Mouse (Mus musculus): ENCODE measurements at regions not wholly inside any gene's neighbourhood (a gene's known extent, or its start where the extent isn't known, plus 50 kb on each side); places are given as distances from the start of the nearest gene placed in this dataset.
"Not testable (repeated sequence)": the region's sequence is repeated elsewhere in the genome, so short reads cannot be mapped to it uniquely, and the experiment has no call there.

- no peak for DNase-seq (ENCODE audit: low read depth, low spot score)
Observed at GRCm38 (mm10) chr2:100918122-100918521, 706.4 kb upstream of the Rag2 start.

GRCm38 (mm10) chr2:100919537-100920212 lies 704.8 kb upstream of the Rag2 start:
- DNase-seq (ENCODE audit: low read depth, low spot score), result no peak

- not testable (repeated sequence) for DNase-seq (ENCODE audit: low read depth, low spot score)
Observed at GRCm38 (mm10) chr2:100948632-100949031, 675.9 kb upstream of the Rag2 start.

DNA sequence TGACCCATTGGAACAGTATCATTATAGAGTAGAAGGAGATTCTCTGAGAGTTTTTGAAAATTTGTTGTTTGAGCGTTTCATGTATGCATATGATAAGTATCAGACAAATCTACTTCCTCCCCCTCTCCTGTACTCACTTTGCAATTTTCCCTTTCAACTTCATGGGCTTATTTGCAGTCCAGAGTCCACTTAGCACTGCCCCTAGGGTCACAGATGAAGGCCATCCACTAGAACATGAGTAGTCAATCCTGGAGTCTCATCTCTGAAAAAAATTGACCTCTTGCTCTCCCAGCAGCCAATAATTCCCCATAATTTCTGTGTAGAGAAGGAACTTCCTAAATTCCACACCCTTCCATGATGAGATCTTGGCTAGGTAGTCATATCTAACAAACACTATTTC lies 665.1 kb upstream of the Rag2 start:
- no peak for DNase-seq (ENCODE audit: low read depth, low spot score)

DNA sequence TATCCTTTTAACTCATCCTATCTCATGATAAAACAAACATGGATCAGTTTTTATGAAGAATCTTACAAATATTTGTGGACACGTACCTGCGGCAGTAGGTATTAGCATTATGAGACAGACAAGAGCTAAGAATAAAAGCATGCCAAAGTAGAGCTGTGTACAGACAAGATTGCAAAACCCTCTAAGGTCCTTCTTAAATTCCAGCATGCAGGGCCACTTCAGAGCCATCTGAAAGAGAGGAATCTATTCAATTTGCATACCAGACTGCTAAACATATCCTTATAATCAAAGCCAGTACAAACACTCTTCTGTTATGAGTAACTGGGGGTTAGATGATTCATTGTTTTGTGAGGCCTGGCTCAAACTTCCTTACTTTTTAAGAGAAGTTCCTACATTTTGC lies 659.9 kb upstream of the Rag2 start:
- no peak for DNase-seq (ENCODE audit: low read depth, low spot score)

- no peak for DNase-seq (ENCODE audit: low read depth, low spot score)
Observed at GRCm38 (mm10) chr2:100977202-100977601, 647.3 kb upstream of the Rag2 start.

DNA sequence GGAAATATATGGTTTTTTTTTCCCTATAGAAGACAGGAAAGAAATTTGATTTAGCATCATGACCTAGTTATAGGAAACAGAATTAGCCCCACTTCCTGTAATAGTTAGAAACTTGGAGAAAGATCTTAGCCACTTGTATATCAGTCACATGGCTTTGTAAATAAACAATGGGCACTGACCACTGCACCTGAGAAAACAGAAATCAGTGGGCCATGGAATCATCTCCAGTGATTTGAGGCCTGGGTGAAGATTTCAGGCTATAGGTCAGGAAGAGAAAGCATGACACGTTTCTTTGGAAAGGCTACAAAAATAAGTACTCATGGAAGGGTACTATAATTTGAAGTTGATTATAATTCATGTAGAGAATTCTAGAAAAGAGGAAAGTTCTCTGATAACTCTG lies 642.2 kb upstream of the Rag2 start:
- no peak for DNase-seq (ENCODE audit: low read depth, low spot score)

DNA sequence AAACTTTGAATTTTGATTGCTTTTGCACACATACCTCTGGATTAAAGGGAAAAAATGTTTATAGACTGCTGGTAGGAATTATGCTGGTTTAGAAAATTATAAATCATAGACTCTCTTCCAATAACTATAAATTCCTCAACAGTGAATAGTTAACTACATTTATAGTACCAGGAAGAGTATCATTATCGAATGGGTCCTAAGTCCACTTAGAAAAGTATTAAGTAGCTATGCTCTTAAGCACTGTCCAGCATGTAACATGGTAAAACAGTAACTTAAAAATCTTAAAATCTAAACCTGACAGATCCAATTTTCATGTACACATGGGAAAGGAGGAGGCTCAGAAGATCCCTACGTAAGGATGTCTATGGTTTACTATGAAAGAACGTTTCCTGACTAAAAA lies 609.2 kb upstream of the Rag2 start:
- DNase-seq (ENCODE audit: low read depth, low spot score), result no peak

- no peak for DNase-seq (ENCODE audit: low read depth, low spot score)
Observed at GRCm38 (mm10) chr2:101019384-101019783, 605.1 kb upstream of the Rag2 start.

- DNase-seq (ENCODE audit: low read depth, low spot score), result no peak
Observed at GRCm38 (mm10) chr2:101021515-101021914, 603.0 kb upstream of the Rag2 start.

GRCm38 (mm10) chr2:101043050-101043449 lies 581.5 kb upstream of the Rag2 start:
- no peak for DNase-seq (ENCODE audit: low read depth, low spot score)

GRCm38 (mm10) chr2:101062939-101063338 lies 561.6 kb upstream of the Rag2 start:
- DNase-seq (ENCODE audit: low read depth, low spot score), result no peak

DNA sequence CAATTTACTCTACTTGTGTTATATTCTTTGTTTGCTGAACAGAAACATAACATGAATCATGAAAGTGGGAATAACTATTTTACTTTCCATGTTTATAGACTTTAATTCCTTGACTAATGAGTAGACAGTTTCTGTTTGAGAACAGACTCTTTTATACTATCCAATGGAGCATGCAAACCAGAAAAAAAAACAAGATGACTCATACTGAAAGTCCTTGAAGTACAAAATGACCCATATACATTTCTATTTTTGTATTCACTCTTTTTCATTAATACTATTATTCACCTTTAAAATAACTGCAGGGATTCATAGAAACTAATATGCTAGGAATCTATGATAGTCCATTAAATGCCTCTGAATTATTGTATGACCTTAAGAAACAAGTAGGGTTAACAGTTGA lies 549.5 kb upstream of the Rag2 start:
- no peak for DNase-seq (ENCODE audit: low read depth, low spot score)

DNA sequence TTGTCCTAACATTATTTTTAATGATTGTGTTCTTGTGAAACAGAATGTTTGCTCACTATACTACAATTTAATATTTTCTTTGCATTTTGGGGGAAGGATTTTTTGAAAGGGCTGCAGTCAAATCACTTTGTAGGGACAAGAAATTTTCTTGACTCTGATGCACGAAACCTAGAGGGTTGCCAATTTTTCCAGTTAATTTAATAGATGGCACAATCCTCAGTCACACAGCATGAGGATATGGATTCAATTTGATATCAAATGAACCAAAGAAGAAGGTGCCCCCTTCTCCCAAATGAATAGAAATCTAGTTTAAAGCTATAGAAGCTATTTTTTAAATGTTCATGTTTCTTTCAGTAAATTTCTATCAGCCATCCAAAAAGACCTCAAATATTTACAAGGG lies 544.3 kb upstream of the Rag2 start:
- DNase-seq (ENCODE audit: low read depth, low spot score), result no peak

DNA sequence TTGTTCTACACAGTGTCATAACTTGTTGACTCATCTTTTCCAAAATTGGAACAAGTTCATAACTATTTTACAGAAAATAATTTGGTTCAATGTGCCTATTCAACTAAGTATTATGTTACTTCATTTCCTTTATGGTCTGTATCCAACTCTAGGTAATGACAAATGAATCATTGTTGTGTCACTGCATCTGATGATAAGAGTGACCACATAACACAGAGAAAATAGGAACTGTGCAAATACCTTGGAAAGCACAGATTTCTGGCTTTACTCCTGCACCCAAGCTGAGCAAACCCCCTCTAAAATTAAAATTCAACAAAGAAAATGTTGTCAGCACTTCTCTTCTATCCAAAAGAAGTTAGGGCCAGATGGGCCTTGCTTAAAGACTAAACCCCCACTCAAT lies 540.7 kb upstream of the Rag2 start:
- DNase-seq (ENCODE audit: low read depth, low spot score), result no peak

DNA sequence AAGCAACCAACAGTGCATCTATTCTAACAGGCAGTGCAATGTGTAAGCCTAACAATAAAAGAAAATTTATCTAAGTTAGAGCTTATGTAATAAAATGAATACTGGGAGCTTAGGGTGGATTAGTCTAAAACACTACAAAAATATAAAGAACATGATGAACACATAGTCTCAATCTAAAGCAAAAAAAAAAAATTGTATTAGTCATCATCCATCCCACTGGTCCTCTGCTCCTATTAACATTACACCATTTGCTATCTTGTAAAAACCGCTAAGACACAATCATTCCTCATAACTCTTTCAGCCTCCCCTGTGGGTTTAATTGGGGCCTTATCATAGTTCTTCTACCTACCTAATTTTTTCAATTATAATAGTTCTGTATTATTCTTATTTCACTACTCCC lies 539.9 kb upstream of the Rag2 start:
- no peak for DNase-seq (ENCODE audit: low read depth, low spot score)

- DNase-seq (ENCODE audit: low read depth, low spot score), result no peak
Observed at GRCm38 (mm10) chr2:101107183-101107872, 517.2 kb upstream of the Rag2 start.

DNA sequence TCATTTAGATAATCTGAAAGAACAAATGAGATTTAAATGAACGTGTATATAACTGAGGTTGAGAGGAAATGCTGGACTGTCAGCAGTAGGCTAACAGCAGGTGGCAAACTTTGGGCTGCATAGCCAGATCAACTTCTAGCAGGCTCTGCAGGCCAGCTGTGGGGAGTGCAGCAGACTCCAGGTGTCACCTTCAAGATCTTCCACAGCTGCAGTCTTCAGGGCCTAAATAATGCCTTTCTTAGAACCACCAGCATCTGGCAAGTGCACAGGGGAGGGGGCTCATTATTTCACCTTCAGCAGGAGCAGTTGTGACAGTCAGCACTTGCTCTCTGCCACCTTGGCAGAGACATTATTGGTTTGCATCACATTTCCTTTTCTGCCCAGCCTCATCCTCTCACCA lies 487.7 kb upstream of the Rag2 start:
- no peak for DNase-seq (ENCODE audit: low read depth, low spot score)

DNA sequence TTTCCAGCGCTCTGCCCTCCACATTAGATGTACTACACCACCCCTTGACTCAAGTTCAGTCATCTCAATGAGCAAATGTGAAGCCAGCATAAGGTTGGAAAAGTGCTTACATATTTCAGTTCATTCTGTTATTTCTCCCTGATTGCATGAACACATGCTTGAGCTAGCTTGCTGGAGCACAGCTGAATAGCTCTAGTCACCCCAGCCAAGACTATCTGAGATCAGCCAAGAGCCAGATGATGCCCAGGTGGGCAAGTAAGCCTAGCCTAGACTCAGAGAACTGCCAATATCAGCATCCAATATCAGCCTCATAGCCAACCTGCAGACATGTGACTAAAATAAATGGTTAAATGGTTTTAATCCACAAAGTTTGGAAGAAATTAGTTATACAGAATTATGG lies 484.6 kb upstream of the Rag2 start:
- DNase-seq (ENCODE audit: low read depth, low spot score), result no peak

DNA sequence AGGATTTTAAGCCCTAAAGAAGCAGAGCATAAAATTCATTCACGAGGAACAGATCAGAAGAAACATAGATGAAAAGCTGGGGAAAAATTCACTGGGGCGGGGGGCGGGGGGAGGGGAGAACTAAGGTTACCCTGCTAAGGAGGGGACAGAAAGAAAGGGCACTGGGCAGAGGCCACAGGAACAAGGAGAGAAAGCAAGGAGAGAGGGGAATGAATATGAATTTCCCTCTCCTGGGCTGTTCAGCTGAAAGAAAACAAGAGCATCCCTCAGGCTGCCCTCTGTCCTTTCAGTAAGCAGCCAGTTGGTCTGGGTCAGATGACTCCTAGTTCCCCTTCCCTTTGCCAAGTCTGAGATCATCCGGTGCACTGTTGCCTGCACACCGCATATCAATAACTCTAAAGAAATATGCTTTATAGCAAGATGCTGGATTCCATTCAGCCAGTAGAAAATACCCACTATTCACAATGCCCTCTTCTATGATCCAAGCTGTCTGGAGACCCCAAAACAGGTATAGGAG lies 467.7 kb upstream of the Rag2 start:
- no peak for DNase-seq (ENCODE audit: low read depth, low spot score)

- DNase-seq (ENCODE audit: low read depth, low spot score), result peak; percentile 1
Observed at GRCm38 (mm10) chr2:101159276-101159675, 465.2 kb upstream of the Rag2 start.

GRCm38 (mm10) chr2:101165942-101166341 lies 458.6 kb upstream of the Rag2 start:
- no peak for DNase-seq (ENCODE audit: low read depth, low spot score)

GRCm38 (mm10) chr2:101172806-101173205 lies 451.7 kb upstream of the Rag2 start:
- no peak for DNase-seq (ENCODE audit: low read depth, low spot score)
